Mouse (Mus musculus) heart, adult 9 months (tissue): ENCODE measurements around the gene Bend7.

ENCODE experiments used
- DNase-seq, 2 experiments: peaks; one replicate each; pipeline ENCODE4 v3.0.0; 2022; ENCODE audit warnings: low spot score in 2 of 2

The Bend7 gene

GRCm38 (mm10) chr2:4782401-4782800 lies 64.8 kb downstream of the Bend7 start:
- DNase-seq: no peak

GRCm38 (mm10) chr2:4782809-4783641 lies 65.4 kb downstream of the Bend7 start:
- no peak for DNase-seq

- DNase-seq: no peak
These were observed 66.4 kb downstream of the Bend7 start for GRCm38 (mm10) chr2:4784012-4784411.

GRCm38 (mm10) chr2:4785016-4785415 lies 67.4 kb downstream of the Bend7 start:
- DNase-seq: no peak

GRCm38 (mm10) chr2:4787223-4787622 lies 69.6 kb downstream of the Bend7 start:
- DNase-seq: no peak

GRCm38 (mm10) chr2:4791646-4792045 lies 74.0 kb downstream of the Bend7 start:
- DNase-seq: no peak

GRCm38 (mm10) chr2:4792554-4792953 lies 74.9 kb downstream of the Bend7 start:
- DNase-seq: no peak

- no peak for DNase-seq
These were observed 85.0 kb downstream of the Bend7 start for GRCm38 (mm10) chr2:4802395-4803176.

- no peak for DNase-seq
These were observed 98.7 kb downstream of the Bend7 start for GRCm38 (mm10) chr2:4816308-4816707.

GRCm38 (mm10) chr2:4817678-4818077 lies 100.0 kb downstream of the Bend7 start:
- DNase-seq: no peak

- DNase-seq: no peak
These were observed 102.6 kb downstream of the Bend7 start for GRCm38 (mm10) chr2:4820230-4820629.

GRCm38 (mm10) chr2:4824067-4824466 lies 106.4 kb downstream of the Bend7 start:
- no peak for DNase-seq

GRCm38 (mm10) chr2:4828032-4828431 lies 110.4 kb downstream of the Bend7 start:
- no peak for DNase-seq

GRCm38 (mm10) chr2:4828446-4828997 lies 110.9 kb downstream of the Bend7 start:
- no peak for DNase-seq

GRCm38 (mm10) chr2:4829007-4829406 lies 111.4 kb downstream of the Bend7 start:
- no peak for DNase-seq

GRCm38 (mm10) chr2:4829489-4830065 lies 111.9 kb downstream of the Bend7 start:
- DNase-seq: no peak

GRCm38 (mm10) chr2:4831493-4831892 lies 113.9 kb downstream of the Bend7 start:
- no peak for DNase-seq

GRCm38 (mm10) chr2:4832166-4832565 lies 114.5 kb downstream of the Bend7 start:
- DNase-seq: no peak

- no peak for DNase-seq
These were observed 131.8 kb downstream of the Bend7 start for GRCm38 (mm10) chr2:4849449-4849848.
